Mouse (Mus musculus) CH12.LX (cell line): ENCODE data around the gene Nme3.

Experiments
- ELF1 ChIP-seq: IDR thresholded peaks from 2 replicates; pipeline ENCODE4 v1.6.1; 2014; ENCODE audit warnings: low read depth, mild to moderate bottlenecking, inconsistent platforms, low read length, improper control_type of control experiment
- EP300 ChIP-seq: IDR thresholded peaks from 2 replicates; pipeline ENCODE4 v1.6.1; 2011; ENCODE audit warnings: low read length, improper control_type of control experiment
- GABPA ChIP-seq: IDR thresholded peaks from 2 replicates; pipeline ENCODE4 v1.6.1; 2012; ENCODE audit warnings: low read depth, low read length, improper control_type of control experiment, inconsistent platforms; ENCODE audit not compliant: insufficient replicate concordance

DNA sequence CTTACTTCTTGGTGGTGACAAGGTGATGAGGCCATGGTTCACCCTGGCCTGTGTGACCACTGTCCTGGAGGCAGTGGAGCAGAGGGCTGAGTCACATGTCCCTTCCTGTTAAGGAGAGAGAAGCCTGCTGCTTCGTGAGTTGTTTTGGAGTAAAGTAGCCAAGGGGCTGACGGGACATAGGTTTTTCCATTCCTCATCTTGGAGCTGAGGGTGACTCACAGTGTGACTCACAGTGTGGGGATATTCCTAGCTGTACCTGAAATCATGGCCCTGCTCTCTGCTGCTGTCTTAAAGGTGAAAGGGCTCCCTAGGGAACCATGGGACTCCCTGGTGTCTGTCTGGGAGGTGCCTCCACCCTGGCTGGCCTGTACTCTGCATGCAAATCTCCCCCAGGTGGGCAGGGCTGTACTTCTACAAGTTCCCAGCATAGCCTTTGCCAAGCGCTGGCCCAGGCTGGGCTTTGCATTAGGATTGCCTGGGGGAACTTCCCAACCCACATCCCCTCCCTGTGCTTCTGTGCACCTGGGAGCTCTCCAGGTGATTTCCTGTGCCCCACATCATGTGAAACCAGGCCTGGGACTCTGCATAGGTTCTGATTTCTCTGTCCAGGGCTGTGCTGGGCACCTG, 40.3 kb upstream of the Nme3 start:
- TF ChIP-seq EP300 (peak; percentile 31; the same call in 1 of the 2 replicates), ELF1 (no peak), GABPA (no peak)
